Mouse (Mus musculus): ENCODE results near the gene Ccdc88c.

DNA sequence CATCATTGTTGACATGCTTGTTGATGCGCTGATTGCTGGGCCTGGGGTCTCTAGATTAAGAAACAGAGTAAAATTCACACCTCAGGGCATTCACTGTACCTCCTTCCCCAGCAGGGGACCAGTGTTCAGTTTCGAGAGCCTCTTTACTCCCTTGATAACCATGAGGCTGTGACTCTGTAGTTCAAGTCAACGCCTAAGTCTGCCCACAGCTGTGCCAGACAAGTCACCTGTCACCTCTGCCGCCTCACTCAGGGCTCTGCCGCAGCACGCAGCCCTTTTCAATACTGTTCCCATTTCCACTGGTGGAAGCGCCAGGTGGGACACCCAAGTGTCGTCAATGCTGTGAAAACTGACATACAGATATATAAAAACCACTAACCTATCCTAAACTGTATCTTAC is 6.5 kb downstream of the Ccdc88c start:
- TF ChIP-seq CTCF (IDR thresholded peaks at IDR 0.05; ENCODE audit: control insufficient read depth, insufficient read depth, insufficient replicate concordance, low read depth, low read length) (no peak), POLR2A (IDR thresholded peaks at IDR 0.05; ENCODE audit: control insufficient read depth, low read depth, low read length) (no peak)

All from testis, adult 2 months (tissue).